Mouse (Mus musculus) lung, adult 2 months (tissue): ENCODE measurements around the gene Pop5.

Experiments
- CTCF ChIP-seq: fragments of 200-500 bp; IDR thresholded peaks from 2 replicates; pipeline ENCODE4 v1.5.1; 2011; ENCODE audit warnings: mild to moderate bottlenecking, low read length, control low read depth; ENCODE audit not compliant: insufficient read depth
- POLR2A ChIP-seq: fragments of 200-500 bp; IDR thresholded peaks from 2 replicates; pipeline ENCODE4 v1.6.1; 2011; ENCODE audit warnings: low read depth, mild to moderate bottlenecking, control low read depth, low read length, borderline replicate concordance; ENCODE audit errors: extremely low read depth

- TF ChIP-seq CTCF (no peak), POLR2A (no peak)
Observed at GRCm38 (mm10) chr5:115212861-115213260, 22.8 kb upstream of the Pop5 start.
